Mouse (Mus musculus) 3T3-L1 (cell line): ENCODE measurements around the gene Tlk1.

Experiments
- DNase-seq: peaks from one replicate; pipeline ENCODE4 v3.0.0-alpha.2; 2015; ENCODE audit warnings: low read depth, low spot score

The Tlk1 gene

GRCm38 (mm10) chr2:70688454-70689078, 137.0 kb downstream of the Tlk1 start:
- DNase-seq, result no peak

- no peak for DNase-seq
Measured at GRCm38 (mm10) chr2:70682324-70682723, 143.2 kb downstream of the Tlk1 start.

GRCm38 (mm10) chr2:70673445-70674126, 151.9 kb downstream of the Tlk1 start:
- peak; percentile 44 for DNase-seq

- no peak for DNase-seq
Measured at GRCm38 (mm10) chr2:70672476-70672875, 153.1 kb downstream of the Tlk1 start.

- no peak for DNase-seq
Measured at GRCm38 (mm10) chr2:70669896-70670295, 155.6 kb downstream of the Tlk1 start.

GRCm38 (mm10) chr2:70669241-70669640, 156.3 kb downstream of the Tlk1 start:
- DNase-seq, result no peak

- no peak for DNase-seq
Measured at GRCm38 (mm10) chr2:70667016-70667415, 158.5 kb downstream of the Tlk1 start.

- peak; percentile 62 for DNase-seq
Measured at GRCm38 (mm10) chr2:70663764-70664163, 161.8 kb downstream of the Tlk1 start.
